Mouse (Mus musculus) Patski (cell line): ENCODE measurements around the gene Aadacl3. TPM values are rescaled to one million over a fixed set of nuclear protein-coding genes. Genes with fewer than 3 reads are reported as not detected.

Source experiments
- ATAC-seq: fragments of 100-300 bp; one replicate; pipeline ENCODE4 v1.8.0; 2021
- CTCF ChIA-PET: fragments of 350-600 bp; sonication (Branson Sonifier 250); formaldehyde crosslinking; loops from one replicate; lab custom pipeline; 2022; ENCODE audit warnings: inconsistent platforms; lab: Charles Lee
- POLR2A ChIA-PET: fragments of 350-600 bp; sonication (Branson Sonifier 250); formaldehyde crosslinking; loops from one replicate; lab custom pipeline; 2022; ENCODE audit warnings: antibody characterized with exemption, inconsistent platforms; lab: Charles Lee
- DNase-seq: peaks from one replicate; pipeline ENCODE4 v3.0.0-alpha.2; 2011; ENCODE audit warnings: low read depth, low spot score
- H3K27me3 ChIP-seq: fragments of 371-371 bp; one replicate; pipeline ENCODE4 v1.5.1; 2021
- CTCF ChIP-seq: fragments of 100-300 bp; IDR thresholded peaks from one replicate; pipeline ENCODE4 v1.5.1; 2021
- in situ Hi-C: fragments of 300-500 bp; cut with MboI; formaldehyde crosslinking; loops from 3 replicates; pipeline ENCODE4 v1.11.1; 2018; ENCODE audit warnings: low pct_unique_long_range_greater_than_20kb, mixed read lengths
- polyA plus RNA-seq: library from polyadenylated mRNA; unstranded; gene quantifications from one replicate; pipeline ENCODE4 v1.2.3, GENCODE M21; 2021

The Aadacl3 gene
- not detected for polyA plus RNA-seq

- ChIA-PET CTCF (no interaction called here), POLR2A (no interaction called here)
- in situ Hi-C loops, result no loop called here
- no peaks in the 10 kb centered on the region for H3K27me3 ChIP-seq
- DNase-seq (no peak), ATAC-seq (no peak)
- no peak for TF ChIP-seq CTCF
Measured at GRCm38 (mm10) chr4:144463656-144464055, at the start of gene Aadacl3. Aadacl3 (minus strand) TSS chr4:144463756.

GRCm38 (mm10) chr4:144506518-144506917 lies 43.0 kb upstream of the Aadacl3 start:
- ChIA-PET CTCF (interaction anchor here (0.7 to 2.4 kb wide), 4 partner anchors 14 to 78 kb away, joined by 3 to 9 read pairs (median 4); no protein-coding TSS in a partner anchor), POLR2A (no interaction called here)
- peak; percentile 43 for TF ChIP-seq CTCF
- ATAC-seq (no peak), DNase-seq (no peak)
- in situ Hi-C loops, result loop anchor here (5.0 kb wide), 1 partner anchor 79 kb away; no protein-coding TSS in a partner anchor
- H3K27me3 ChIP-seq, result no peaks in the 10 kb centered on the region

GRCm38 (mm10) chr4:144493331-144493730 lies 29.8 kb upstream of the Aadacl3 start:
- POLR2A ChIA-PET, result no interaction called here
- DNase-seq (no peak), ATAC-seq (peak; percentile 54)

GRCm38 (mm10) chr4:144468091-144468490 lies 4.5 kb upstream of the Aadacl3 start:
- in situ Hi-C loops, result no loop called here
- CTCF ChIA-PET, result no interaction called here
- POLR2A ChIA-PET, result no interaction called here
- no peaks in the 10 kb centered on the region for H3K27me3 ChIP-seq
- peak; percentile 62 for DNase-seq
- no peak for TF ChIP-seq CTCF
- peak; percentile 83 for ATAC-seq

More at GRCm38 (mm10) chr4:144493331-144493730, 29.8 kb upstream of the Aadacl3 start:
- in situ Hi-C loops, result no loop called here
- no peaks in the 10 kb centered on the region for H3K27me3 ChIP-seq
- CTCF ChIA-PET, result interaction anchor here (1.7 kb wide), 1 partner anchor 10 kb away, joined by 3 read pairs; no protein-coding TSS in a partner anchor
- TF ChIP-seq CTCF, result no peak

- DNase-seq (peak; percentile 12), ATAC-seq (peak; percentile 17)
- H3K27me3 ChIP-seq, result no peaks in the 10 kb centered on the region
- ChIA-PET CTCF (interaction anchor here (0.7 to 1.3 kb wide), 2 partner anchors 24 to 35 kb away, joined by 3 read pairs; no protein-coding TSS in a partner anchor), POLR2A (no interaction called here)
- TF ChIP-seq CTCF, result no peak
- in situ Hi-C loops, result no loop called here
Measured at GRCm38 (mm10) chr4:144465206-144465605, 1.6 kb upstream of the Aadacl3 start.

GRCm38 (mm10) chr4:144453217-144453616 lies 10.3 kb downstream of the Aadacl3 start, which contains the start of gene Gm9944:
Gm9944 (minus strand) TSS chr4:144453317.
- in situ Hi-C loops, result no loop called here

GRCm38 (mm10) chr4:144448546-144448945 lies 15.0 kb downstream of the Aadacl3 start:
- ChIA-PET POLR2A (no interaction called here), CTCF (no interaction called here)
- no peaks in the 10 kb centered on the region for H3K27me3 ChIP-seq
- DNase-seq (no peak), ATAC-seq (no peak)
- in situ Hi-C loops, result no loop called here
- no peak for TF ChIP-seq CTCF

More at GRCm38 (mm10) chr4:144453217-144453616, 10.3 kb downstream of the Aadacl3 start, which contains the start of gene Gm9944:
- no peak for DNase-seq
- POLR2A ChIA-PET, result no interaction called here
- CTCF ChIA-PET, result no interaction called here
- no peaks in the 10 kb centered on the region for H3K27me3 ChIP-seq
- no peak for TF ChIP-seq CTCF
- no peak for ATAC-seq

GRCm38 (mm10) chr4:144441582-144441981 lies 22.0 kb downstream of the Aadacl3 start:
- ATAC-seq (no peak), DNase-seq (no peak)
- CTCF ChIA-PET, result interaction anchor here (1.1 to 1.4 kb wide), 3 partner anchors 12 to 23 kb away, joined by 3 to 4 read pairs (median 3); no protein-coding TSS in a partner anchor
- no peaks in the 10 kb centered on the region for H3K27me3 ChIP-seq
- TF ChIP-seq CTCF, result no peak
- POLR2A ChIA-PET, result no interaction called here
- in situ Hi-C loops, result no loop called here

- POLR2A ChIA-PET, result no interaction called here
- TF ChIP-seq CTCF, result no peak
Measured at GRCm38 (mm10) chr4:144441095-144441494, 22.5 kb downstream of the Aadacl3 start.

GRCm38 (mm10) chr4:144438672-144439071 lies 24.9 kb downstream of the Aadacl3 start, which contains the start of gene 1700012P22Rik:
1700012P22Rik (minus strand) TSS chr4:144438772.
- DNase-seq, result no peak
- no peak for ATAC-seq

More at GRCm38 (mm10) chr4:144441095-144441494, 22.5 kb downstream of the Aadacl3 start:
- DNase-seq (no peak), ATAC-seq (no peak)
- CTCF ChIA-PET, result interaction anchor here (1.3 to 1.4 kb wide), 2 partner anchors 11 to 24 kb away, joined by 3 read pairs; no protein-coding TSS in a partner anchor
- H3K27me3 ChIP-seq, result no peaks in the 10 kb centered on the region
- in situ Hi-C loops, result no loop called here

GRCm38 (mm10) chr4:144433216-144433615 lies 30.3 kb downstream of the Aadacl3 start:
- no peak for TF ChIP-seq CTCF
- no peak for ATAC-seq
- no peak for DNase-seq
- POLR2A ChIA-PET, result no interaction called here
- CTCF ChIA-PET, result no interaction called here
- H3K27me3 ChIP-seq, result no peaks in the 10 kb centered on the region
- in situ Hi-C loops, result no loop called here

More at GRCm38 (mm10) chr4:144438672-144439071, 24.9 kb downstream of the Aadacl3 start, which contains the start of gene 1700012P22Rik:
- CTCF ChIA-PET, result interaction anchor here (1.3 kb wide), 1 partner anchor 9 kb away, joined by 3 read pairs; no protein-coding TSS in a partner anchor
- in situ Hi-C loops, result no loop called here
- POLR2A ChIA-PET, result no interaction called here
- no peak for TF ChIP-seq CTCF
- no peaks in the 10 kb centered on the region for H3K27me3 ChIP-seq
